Mouse (Mus musculus): ENCODE results near the gene Abr. TPM values are rescaled to one million over a fixed set of nuclear protein-coding genes. Genes with fewer than 3 reads are reported as not detected.

The Abr gene
- polyA plus RNA-seq, 1 experiment from 2014 or later = 32.3 TPM

- Histone ChIP-seq H3K9ac (replicated peaks; ENCODE audit: low read length) (peak overlapping the region; percentile 14), H3K4me1 (ENCODE audit: control insufficient read depth, insufficient read depth, low read length) (peaks cover 17% of the 10 kb centered on the region), H3K4me2 (ENCODE audit: low read depth, low read length) (no peak overlapping the region; the same call in 1 of the 2 replicates), H3K9me3 (replicated peaks; ENCODE audit: control insufficient read depth, low read length) (no peaks in the 10 kb centered on the region), H3K27ac (replicated peaks; ENCODE audit: low read depth, low read length) (peak overlapping the region; percentile 52), H3K4me3 (ENCODE audit: low read depth, low read length) (no peak overlapping the region), H3K27me3 (ENCODE audit: control insufficient read depth, insufficient read depth, low read length) (no peaks in the 10 kb centered on the region), H3K36me3 (replicated peaks; ENCODE audit: control insufficient read depth, insufficient read depth, low read depth, low read length) (no peaks in the 10 kb centered on the region; the same call in 1 of the 2 replicates)
- no peak for DNase-seq (ENCODE audit: low spot score)
- ATAC-seq (replicated peaks; ENCODE audit: insufficient number of reproducible peaks, low FRiP score, low TSS enrichment, low read depth) = no peak
- 48% methylated on average over 15 of the region's 15 CpGs for WGBS
These were observed 172.5 kb downstream of the Abr start for GRCm38 (mm10) chr11:76449520-76450201.

DNA sequence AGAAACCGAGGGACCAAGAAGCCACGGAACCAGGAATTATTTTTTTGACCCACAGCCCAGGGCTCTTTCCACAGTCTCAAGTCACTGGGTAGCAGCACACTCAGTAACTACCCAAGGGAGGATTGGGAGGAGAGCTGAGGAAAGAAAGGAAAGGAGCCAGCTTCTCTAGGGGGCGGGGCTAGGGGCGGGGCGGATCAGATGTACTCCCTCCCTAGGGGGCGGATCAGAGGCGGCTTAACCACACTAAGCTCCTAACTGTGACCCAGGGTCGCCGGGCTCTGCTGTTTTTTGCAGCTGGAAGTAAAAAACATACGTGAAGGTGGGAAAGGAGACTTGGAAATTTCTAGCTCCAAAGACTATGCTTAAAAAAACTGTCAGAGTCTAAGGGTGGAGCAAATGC lies 175.9 kb downstream of the Abr start:
- DNase-seq (ENCODE audit: low spot score) (peak; percentile 83), ATAC-seq (replicated peaks; ENCODE audit: insufficient number of reproducible peaks, low FRiP score, low TSS enrichment, low read depth) (no peak)
- Histone ChIP-seq H3K4me3 (ENCODE audit: low read depth, low read length) (no peak overlapping the region), H3K27ac (replicated peaks; ENCODE audit: low read depth, low read length) (no peak overlapping the region; the same call in 1 of the 2 replicates), H3K4me2 (ENCODE audit: low read depth, low read length) (no peak overlapping the region), H3K9ac (replicated peaks; ENCODE audit: low read length) (no peak overlapping the region; the same call in 1 of the 2 replicates), H3K27me3 (ENCODE audit: control insufficient read depth, insufficient read depth, low read length) (no peaks in the 10 kb centered on the region), H3K9me3 (replicated peaks; ENCODE audit: control insufficient read depth, low read length) (no peaks in the 10 kb centered on the region), H3K4me1 (ENCODE audit: control insufficient read depth, insufficient read depth, low read length) (peaks cover 17% of the 10 kb centered on the region), H3K36me3 (replicated peaks; ENCODE audit: control insufficient read depth, insufficient read depth, low read depth, low read length) (no peaks in the 10 kb centered on the region)
- WGBS = under 1% methylated on average over 10 of the region's 10 CpGs

GRCm38 (mm10) chr11:76445459-76445858 lies 176.7 kb downstream of the Abr start:
- DNase-seq (ENCODE audit: low spot score) (peak; percentile 79), ATAC-seq (replicated peaks; ENCODE audit: insufficient number of reproducible peaks, low FRiP score, low TSS enrichment, low read depth) (peak; percentile 32; the same call in 1 of the 2 replicates)
- H3K27ac ChIP-seq (replicated peaks; ENCODE audit: low read depth, low read length) = no peak overlapping the region
- no peak overlapping the region for H3K4me2 ChIP-seq (ENCODE audit: low read depth, low read length)
- H3K27me3 ChIP-seq (ENCODE audit: control insufficient read depth, insufficient read depth, low read length) = no peaks in the 10 kb centered on the region
- WGBS = 16% methylated on average over 8 of the region's 8 CpGs
- H3K9ac ChIP-seq (replicated peaks; ENCODE audit: low read length) = no peak overlapping the region
- no peaks in the 10 kb centered on the region for H3K9me3 ChIP-seq (replicated peaks; ENCODE audit: control insufficient read depth, low read length)
- peaks cover 17% of the 10 kb centered on the region for H3K4me1 ChIP-seq (ENCODE audit: control insufficient read depth, insufficient read depth, low read length)
- H3K4me3 ChIP-seq (ENCODE audit: low read depth, low read length) = no peak overlapping the region
- H3K36me3 ChIP-seq (replicated peaks; ENCODE audit: control insufficient read depth, insufficient read depth, low read depth, low read length) = no peaks in the 10 kb centered on the region

DNA sequence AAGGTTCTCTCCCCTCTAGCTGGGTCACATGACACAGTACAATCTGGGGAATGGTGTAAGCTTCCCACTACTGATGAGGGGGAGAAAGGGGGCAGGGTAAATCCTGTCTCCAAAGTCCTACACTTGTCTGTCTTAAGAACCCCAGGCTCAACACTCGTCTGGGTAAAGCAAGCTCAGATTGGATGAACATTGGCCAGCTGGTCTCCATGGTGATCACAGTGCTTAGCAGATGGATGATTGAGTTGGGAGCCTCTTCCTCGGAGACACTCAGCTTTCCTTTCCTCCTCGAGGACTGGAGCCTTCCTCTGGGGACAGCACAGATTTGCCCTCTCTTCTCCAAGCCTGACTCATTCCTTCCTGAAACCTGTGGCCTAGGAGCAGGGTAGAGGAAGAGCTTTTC lies 182.4 kb downstream of the Abr start:
- Histone ChIP-seq H3K36me3 (replicated peaks; ENCODE audit: control insufficient read depth, insufficient read depth, low read depth, low read length) (no peaks in the 10 kb centered on the region; the same call in 1 of the 2 replicates), H3K27ac (replicated peaks; ENCODE audit: low read depth, low read length) (no peak overlapping the region), H3K9ac (replicated peaks; ENCODE audit: low read length) (no peak overlapping the region), H3K4me2 (ENCODE audit: low read depth, low read length) (no peak overlapping the region), H3K4me1 (ENCODE audit: control insufficient read depth, insufficient read depth, low read length) (peaks cover 3% of the 10 kb centered on the region; the same call in 1 of the 2 replicates), H3K4me3 (ENCODE audit: low read depth, low read length) (no peak overlapping the region), H3K9me3 (replicated peaks; ENCODE audit: control insufficient read depth, low read length) (no peaks in the 10 kb centered on the region), H3K27me3 (ENCODE audit: control insufficient read depth, insufficient read depth, low read length) (no peaks in the 10 kb centered on the region)
- 42% methylated on average over 3 of the region's 3 CpGs for WGBS
- ATAC-seq (replicated peaks; ENCODE audit: insufficient number of reproducible peaks, low FRiP score, low TSS enrichment, low read depth) (no peak), DNase-seq (ENCODE audit: low spot score) (no peak)

DNA sequence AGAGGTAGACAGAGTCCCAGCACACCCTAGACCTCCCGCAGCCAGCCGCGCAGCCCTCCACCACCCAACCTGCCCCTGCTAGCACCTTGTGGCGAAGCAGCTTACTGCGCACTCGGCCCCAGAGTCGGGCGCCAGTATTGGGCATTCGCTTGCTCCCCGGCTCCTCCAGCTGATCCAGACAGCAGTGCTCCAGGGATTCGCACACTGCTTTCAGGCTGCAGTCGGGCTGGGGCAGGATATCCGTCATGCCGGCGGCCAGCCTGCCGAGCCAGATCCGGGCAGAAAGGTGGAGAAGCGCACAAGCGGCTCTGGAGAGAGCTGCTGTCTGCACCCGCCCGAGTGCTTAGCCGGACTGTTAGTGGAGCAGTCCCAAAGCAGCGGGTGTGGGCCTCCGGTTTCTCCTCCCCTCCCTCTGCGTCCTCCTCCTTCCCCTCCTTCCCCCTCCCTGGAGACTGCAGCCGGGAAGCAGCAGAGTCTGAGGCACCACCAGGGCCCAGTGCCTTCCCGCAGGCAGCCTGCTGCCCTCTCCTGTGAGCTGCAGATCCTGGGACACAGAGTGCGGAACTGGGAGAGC lies 185.2 kb downstream of the Abr start:
- ATAC-seq (replicated peaks; ENCODE audit: insufficient number of reproducible peaks, low FRiP score, low TSS enrichment, low read depth) (peak; percentile 76), DNase-seq (ENCODE audit: low spot score) (peak; percentile 77)
- peak overlapping the region; percentile 79 for H3K27ac ChIP-seq (replicated peaks; ENCODE audit: low read depth, low read length)
- peak overlapping the region; percentile 52 for H3K9ac ChIP-seq (replicated peaks; ENCODE audit: low read length)
- peaks cover 3% of the 10 kb centered on the region; the same call in 1 of the 2 replicates for H3K4me1 ChIP-seq (ENCODE audit: control insufficient read depth, insufficient read depth, low read length)
- H3K27me3 ChIP-seq (ENCODE audit: control insufficient read depth, insufficient read depth, low read length) = no peaks in the 10 kb centered on the region
- peak overlapping the region; percentile 40 for H3K4me3 ChIP-seq (ENCODE audit: low read depth, low read length)
- no peaks in the 10 kb centered on the region; the same call in 1 of the 2 replicates for H3K36me3 ChIP-seq (replicated peaks; ENCODE audit: control insufficient read depth, insufficient read depth, low read depth, low read length)
- 3% methylated on average over 28 of the region's 28 CpGs for WGBS
- peak overlapping the region; percentile 72 for H3K4me2 ChIP-seq (ENCODE audit: low read depth, low read length)
- H3K9me3 ChIP-seq (replicated peaks; ENCODE audit: control insufficient read depth, low read length) = no peaks in the 10 kb centered on the region

DNA sequence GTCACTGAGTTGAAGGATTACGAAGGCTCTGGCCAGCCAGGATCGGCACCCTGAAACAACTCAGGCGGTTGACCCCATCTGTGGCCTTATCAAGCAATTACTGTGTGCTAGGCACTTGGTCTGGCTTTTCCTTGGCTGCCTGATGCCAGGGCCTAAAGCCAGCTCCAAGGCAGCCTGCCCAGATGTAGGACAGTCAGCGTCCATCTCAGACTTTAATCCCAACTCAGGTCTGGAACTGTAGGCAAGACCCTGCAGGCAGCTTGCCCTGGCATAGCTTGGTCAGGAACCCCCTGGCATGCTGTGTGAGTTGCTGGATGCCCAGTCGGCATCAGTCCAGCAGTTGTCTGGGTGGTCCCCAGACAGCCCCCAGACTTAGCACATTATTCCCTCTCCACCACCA lies 186.1 kb downstream of the Abr start:
- H3K4me1 ChIP-seq (ENCODE audit: control insufficient read depth, insufficient read depth, low read length) = peaks cover 3% of the 10 kb centered on the region; the same call in 1 of the 2 replicates
- no peaks in the 10 kb centered on the region for H3K27me3 ChIP-seq (ENCODE audit: control insufficient read depth, insufficient read depth, low read length)
- ATAC-seq (replicated peaks; ENCODE audit: insufficient number of reproducible peaks, low FRiP score, low TSS enrichment, low read depth) = no peak
- no peak overlapping the region for H3K9ac ChIP-seq (replicated peaks; ENCODE audit: low read length)
- H3K9me3 ChIP-seq (replicated peaks; ENCODE audit: control insufficient read depth, low read length) = no peaks in the 10 kb centered on the region
- DNase-seq (ENCODE audit: low spot score) = no peak
- H3K27ac ChIP-seq (replicated peaks; ENCODE audit: low read depth, low read length) = no peak overlapping the region
- H3K4me3 ChIP-seq (ENCODE audit: low read depth, low read length) = no peak overlapping the region
- 76% methylated on average over 5 of the region's 5 CpGs for WGBS
- H3K4me2 ChIP-seq (ENCODE audit: low read depth, low read length) = no peak overlapping the region
- no peaks in the 10 kb centered on the region; the same call in 1 of the 2 replicates for H3K36me3 ChIP-seq (replicated peaks; ENCODE audit: control insufficient read depth, insufficient read depth, low read depth, low read length)

DNA sequence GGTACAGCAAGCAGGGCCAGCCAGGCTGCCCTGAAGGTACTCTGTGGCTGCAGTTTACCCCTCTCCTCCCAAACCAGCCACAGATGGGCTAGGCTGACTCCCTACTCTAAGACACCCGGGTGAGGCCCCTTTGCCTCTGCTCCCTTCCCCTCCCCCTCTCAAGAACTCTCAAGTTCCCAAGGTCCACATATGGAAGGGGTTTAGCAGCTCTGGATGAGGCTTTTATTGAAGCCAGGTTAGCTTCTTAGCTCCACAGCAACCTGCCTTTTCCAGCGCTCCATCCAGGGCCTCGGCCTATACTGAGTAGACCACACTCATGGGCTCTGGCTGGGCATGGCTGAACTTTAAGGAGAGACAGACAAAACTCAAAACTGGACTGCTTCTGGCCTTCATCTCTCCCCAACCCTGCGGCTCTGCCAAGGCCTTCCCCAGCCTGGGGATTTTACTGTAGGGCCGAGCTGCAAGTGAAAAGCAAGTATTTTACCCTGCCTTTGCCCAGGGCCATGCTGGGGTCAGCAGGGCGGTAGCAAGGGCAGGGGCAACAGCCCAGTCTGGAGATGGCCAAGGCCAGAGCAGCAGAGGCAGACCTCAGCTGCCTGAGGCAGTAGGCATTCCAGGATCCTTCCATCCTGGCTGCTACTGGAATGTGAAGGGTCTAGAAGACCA lies 192.0 kb downstream of the Abr start:
- Histone ChIP-seq H3K4me3 (ENCODE audit: low read depth, low read length) (no peak overlapping the region), H3K36me3 (replicated peaks; ENCODE audit: control insufficient read depth, insufficient read depth, low read depth, low read length) (no peaks in the 10 kb centered on the region), H3K27ac (replicated peaks; ENCODE audit: low read depth, low read length) (peak overlapping the region; percentile 93), H3K4me1 (ENCODE audit: control insufficient read depth, insufficient read depth, low read length) (peaks cover 14% of the 10 kb centered on the region), H3K27me3 (ENCODE audit: control insufficient read depth, insufficient read depth, low read length) (no peaks in the 10 kb centered on the region), H3K9ac (replicated peaks; ENCODE audit: low read length) (peak overlapping the region; percentile 27), H3K4me2 (ENCODE audit: low read depth, low read length) (no peak overlapping the region), H3K9me3 (replicated peaks; ENCODE audit: control insufficient read depth, low read length) (no peaks in the 10 kb centered on the region)
- ATAC-seq (replicated peaks; ENCODE audit: insufficient number of reproducible peaks, low FRiP score, low TSS enrichment, low read depth) (peak; percentile 85), DNase-seq (ENCODE audit: low spot score) (peak; percentile 97)
- WGBS = 28% methylated on average over 6 of the region's 6 CpGs

GRCm38 (mm10) chr11:76429556-76429955 lies 192.6 kb downstream of the Abr start:
- H3K36me3 ChIP-seq (replicated peaks; ENCODE audit: control insufficient read depth, insufficient read depth, low read depth, low read length) = no peaks in the 10 kb centered on the region
- H3K9me3 ChIP-seq (replicated peaks; ENCODE audit: control insufficient read depth, low read length) = no peaks in the 10 kb centered on the region
- H3K27ac ChIP-seq (replicated peaks; ENCODE audit: low read depth, low read length) = peak overlapping the region; percentile 93
- H3K27me3 ChIP-seq (ENCODE audit: control insufficient read depth, insufficient read depth, low read length) = no peaks in the 10 kb centered on the region
- no peak overlapping the region for H3K4me3 ChIP-seq (ENCODE audit: low read depth, low read length)
- DNase-seq (ENCODE audit: low spot score) (no peak), ATAC-seq (replicated peaks; ENCODE audit: insufficient number of reproducible peaks, low FRiP score, low TSS enrichment, low read depth) (peak; percentile 15; the same call in 1 of the 2 replicates)
- WGBS = 52% methylated on average over 7 of the region's 7 CpGs
- H3K9ac ChIP-seq (replicated peaks; ENCODE audit: low read length) = peak overlapping the region; percentile 27
- H3K4me1 ChIP-seq (ENCODE audit: control insufficient read depth, insufficient read depth, low read length) = peaks cover 14% of the 10 kb centered on the region
- H3K4me2 ChIP-seq (ENCODE audit: low read depth, low read length) = no peak overlapping the region

Data from embryonic facial prominence, embryonic 11.5 days (tissue).